Mouse (Mus musculus) MEL (cell line): Measurements from ENCODE around the gene Hcn3. TPM values are rescaled to one million over a fixed set of nuclear protein-coding genes. Genes with fewer than 3 reads are reported as not detected.

ENCODE experiments used
- DNase-seq: peaks from one replicate; pipeline ENCODE4 v3.0.0; 2011; ENCODE audit warnings: low read depth, low spot score
- H3K27ac ChIP-seq: 2 replicates; pipeline ENCODE4 v1.5.1; 2012; ENCODE audit warnings: low read depth, mild to moderate bottlenecking, control low read depth, low read length, moderate library complexity; ENCODE audit not compliant: control insufficient read depth
- H3K27me3 ChIP-seq, 2 experiments: fragments of 150-350 bp in 1 of 2; sonication (generic) in 1 of 2; 2 replicates each; pipeline ENCODE4 v1.6.1; 2012; ENCODE audit warnings: low read length in 2 of 2, mild to moderate bottlenecking in 2 of 2, improper control_type of control experiment in 1 of 2, moderate library complexity in 1 of 2; ENCODE audit not compliant: insufficient read depth in 2 of 2, control insufficient read depth in 1 of 2
- H3K36me3 ChIP-seq, 2 experiments: 2 replicates each; pipeline ENCODE4 v1.6.1; 2012 to 2014; ENCODE audit warnings: low read length in 2 of 2, improper control_type of control experiment in 1 of 2, inconsistent platforms in 1 of 2, mild to moderate bottlenecking in 1 of 2; ENCODE audit not compliant: insufficient read depth in 2 of 2, control insufficient read depth in 1 of 2
- H3K4me1 ChIP-seq, 2 experiments: fragments of 150-350 bp in 1 of 2; sonication (generic) in 1 of 2; 2 replicates each; pipeline ENCODE4 v1.6.1; 2012; ENCODE audit warnings: low read length in 2 of 2, improper control_type of control experiment in 1 of 2, mild to moderate bottlenecking in 1 of 2; ENCODE audit not compliant: insufficient read depth in 2 of 2, control insufficient read depth in 1 of 2
- H3K4me3 ChIP-seq, 2 experiments: fragments of 150-350 bp in 1 of 2; sonication (generic) in 1 of 2; 2 replicates each; pipeline ENCODE4 v1.5.1; 2012; ENCODE audit warnings: low read depth in 2 of 2, low read length in 2 of 2, mild to moderate bottlenecking in 2 of 2, moderate library complexity in 2 of 2, control low read depth in 1 of 2, improper control_type of control experiment in 1 of 2; ENCODE audit not compliant: control insufficient read depth in 1 of 2, insufficient read depth in 1 of 2
- H3K79me2 ChIP-seq: 2 replicates; pipeline ENCODE4 v1.6.1; 2012; ENCODE audit warnings: mild to moderate bottlenecking, low read length, moderate library complexity; ENCODE audit not compliant: control insufficient read depth, poor library complexity, insufficient read depth
- H3K9ac ChIP-seq: 2 replicates; pipeline ENCODE4 v1.6.1; 2012; ENCODE audit warnings: low read depth, mild to moderate bottlenecking, control low read depth, low read length, moderate library complexity; ENCODE audit not compliant: control insufficient read depth, poor library complexity, severe bottlenecking
- H3K9me3 ChIP-seq: fragments of 150-350 bp; sonication (generic); replicated peaks from 2 replicates; pipeline ENCODE4 v1.6.1; 2012; ENCODE audit warnings: mild to moderate bottlenecking, low read length, improper control_type of control experiment, moderate library complexity; ENCODE audit not compliant: insufficient read depth
- CHD1 ChIP-seq: IDR thresholded peaks from 2 replicates; pipeline ENCODE4 v1.6.1; 2012; ENCODE audit warnings: low read depth, mild to moderate bottlenecking, inconsistent platforms, low read length, improper control_type of control experiment
- CHD2 ChIP-seq: IDR thresholded peaks from 2 replicates; pipeline ENCODE4 v1.6.1; 2011; ENCODE audit warnings: low read length, improper control_type of control experiment
- E2F4 ChIP-seq: IDR thresholded peaks from 2 replicates; pipeline ENCODE4 v1.6.1; 2011; ENCODE audit warnings: low read depth, low read length, improper control_type of control experiment, borderline replicate concordance
- ELF1 ChIP-seq: IDR thresholded peaks from 2 replicates; pipeline ENCODE4 v1.6.1; 2014; ENCODE audit warnings: low read depth, mild to moderate bottlenecking, inconsistent platforms, low read length, improper control_type of control experiment, moderate library complexity
- EP300 ChIP-seq, 2 experiments: IDR thresholded peaks; 2 replicates each; pipeline ENCODE4 v1.6.1; 2011; ENCODE audit warnings: improper control_type of control experiment in 2 of 2, low read length in 2 of 2, low read depth in 1 of 2, mild to moderate bottlenecking in 1 of 2
- GABPA ChIP-seq: IDR thresholded peaks from 2 replicates; pipeline ENCODE4 v1.6.1; 2012; ENCODE audit warnings: low read depth, mild to moderate bottlenecking, inconsistent platforms, low read length, improper control_type of control experiment, moderate library complexity
- JUND ChIP-seq: IDR thresholded peaks from 2 replicates; pipeline ENCODE4 v1.6.1; 2011; ENCODE audit warnings: low read depth, mild to moderate bottlenecking, improper control_type of control experiment, low read length
- MAX ChIP-seq: IDR thresholded peaks from 2 replicates; pipeline ENCODE4 v1.6.1; 2011; ENCODE audit warnings: low read length, improper control_type of control experiment
- MYB ChIP-seq: IDR thresholded peaks from 2 replicates; pipeline ENCODE4 v1.6.1; 2011; ENCODE audit warnings: mild to moderate bottlenecking, low read depth, low read length, improper control_type of control experiment
- MYC ChIP-seq: IDR thresholded peaks from 2 replicates; pipeline ENCODE4 v1.6.1; 2011; ENCODE audit warnings: low read depth, mild to moderate bottlenecking, low read length, improper control_type of control experiment, moderate library complexity
- NELFE ChIP-seq: IDR thresholded peaks from 2 replicates; pipeline ENCODE4 v1.6.1; 2011; ENCODE audit warnings: low read depth, low read length, improper control_type of control experiment
- POLR2A ChIP-seq, 2 experiments: IDR thresholded peaks; 2 replicates each; pipeline ENCODE4 v1.6.1; 2011 to 2012; ENCODE audit warnings: low read length in 2 of 2, mild to moderate bottlenecking in 2 of 2, control low read depth in 1 of 2, improper control_type of control experiment in 1 of 2, low read depth in 1 of 2, moderate library complexity in 1 of 2; ENCODE audit not compliant: control insufficient read depth in 1 of 2, insufficient read depth in 1 of 2, poor library complexity in 1 of 2
- SIN3A ChIP-seq: IDR thresholded peaks from 2 replicates; pipeline ENCODE4 v1.6.1; 2012; ENCODE audit warnings: low read length, improper control_type of control experiment, inconsistent platforms
- SMC3 ChIP-seq: IDR thresholded peaks from 2 replicates; pipeline ENCODE4 v1.6.1; 2011; ENCODE audit warnings: low read depth, low read length, improper control_type of control experiment
- TAL1 ChIP-seq: IDR thresholded peaks from 2 replicates; pipeline ENCODE4 v1.6.1; 2012; ENCODE audit warnings: mild to moderate bottlenecking, inconsistent platforms, low read length, moderate library complexity, mixed read lengths
- USF1 ChIP-seq: IDR thresholded peaks from 2 replicates; pipeline ENCODE4 v1.6.1; 2014; ENCODE audit warnings: low read depth, mild to moderate bottlenecking, inconsistent platforms, low read length, improper control_type of control experiment, moderate library complexity
- ZC3H11A ChIP-seq: IDR thresholded peaks from 2 replicates; pipeline ENCODE4 v1.6.1; 2012; ENCODE audit warnings: low read depth, mild to moderate bottlenecking, inconsistent platforms, low read length, improper control_type of control experiment
- ZKSCAN1 ChIP-seq: IDR thresholded peaks from 2 replicates; pipeline ENCODE4 v1.6.1; 2012; ENCODE audit warnings: low read depth, mild to moderate bottlenecking, inconsistent platforms, low read length, improper control_type of control experiment, moderate library complexity
- ZMIZ1 ChIP-seq: IDR thresholded peaks from 2 replicates; pipeline ENCODE4 v1.6.1; 2012; ENCODE audit warnings: low read depth, mild to moderate bottlenecking, inconsistent platforms, low read length, improper control_type of control experiment, moderate library complexity
- polyA plus RNA-seq, 2 experiments: library from polyadenylated mRNA; stranded (reverse) in 1 of 2; unstranded in 1 of 2; fragments of >175 nt in 1 of 2; fragments of >200 nt in 1 of 2; gene quantifications; 2 replicates each; pipeline versions ENCODE4 v1.2.1 to v1.2.4; 2012; ENCODE audit warnings: low replicate concordance in 2 of 2, low read depth in 1 of 2; ENCODE audit not compliant: insufficient read length in 2 of 2, insufficient read depth in 1 of 2, missing spikeins in 1 of 2
- total RNA-seq: library from RNA; depleted of rRNA; stranded (reverse); fragments of 300-350 nt; gene quantifications from 2 replicates; pipeline ENCODE4 v1.2.3, GENCODE M21; 2012

The Hcn3 gene
- total and polyA plus RNA-seq, 3 experiments, result 4.0 to 7.4 TPM; not detected in 1

- TF ChIP-seq MYB (peak; percentile 55; the same call in 1 of the 2 replicates), ZKSCAN1 (no peak), TAL1 (peak; percentile 20; the same call in 1 of the 2 replicates), NELFE (0 out of 2 replicates have a peak, but pooled peaks have one; percentile 20), ZC3H11A (no peak), JUND (0 out of 2 replicates have a peak, but pooled peaks have one; percentile 16), E2F4 (no peak), GABPA (no peak), SMC3 (no peak), POLR2A (IDR thresholded peaks at IDR 0.05; ENCODE audit: control insufficient read depth in 1 of 2, insufficient read depth in 1 of 2, low read depth in 1 of 2, low read length in 2 of 2, poor library complexity in 1 of 2) (no peak), CHD1 (no peak), MAX (peak; percentile 61; the same call in 1 of the 2 replicates), EP300 (IDR thresholded peaks at IDR 0.05; ENCODE audit: low read depth in 1 of 2, low read length in 2 of 2) (peak; percentile 68 to 73), SIN3A (peak; percentile 43; the same call in 1 of the 2 replicates), USF1 (0 out of 2 replicates have a peak, but pooled peaks have one; percentile 26), MYC (peak; percentile 74; the same call in 1 of the 2 replicates), ELF1 (peak; percentile 72)
- TF ChIP-seq, all 39 proteins: peak for 17
These were observed 27.9 kb upstream of the Hcn3 start (continued) for GRCm38 (mm10) chr3:89187690-89188477.

DNA sequence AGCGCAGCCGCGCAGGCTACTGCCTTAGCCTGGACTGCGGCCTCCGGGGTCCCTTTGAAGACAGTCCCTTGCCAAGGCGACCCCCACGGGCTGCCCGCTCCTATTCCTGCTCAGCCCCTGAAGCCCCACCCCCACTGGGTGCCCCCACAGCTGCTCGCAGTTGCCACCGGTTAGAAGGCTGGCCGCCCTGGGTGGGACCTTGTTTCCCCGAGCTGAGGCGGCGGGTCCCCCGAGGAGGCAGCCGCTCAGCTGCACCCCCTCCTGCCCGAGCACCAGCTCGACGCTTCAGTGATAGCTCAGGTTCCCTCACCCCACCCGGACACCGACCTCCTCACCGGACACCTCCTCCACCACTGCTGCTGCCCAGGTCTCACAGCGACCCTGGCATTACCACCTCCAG lies 27.2 kb upstream of the Hcn3 start:
- Histone ChIP-seq H3K27me3 (no peaks in the 10 kb centered on the region), H3K9me3 (no peaks in the 10 kb centered on the region), H3K36me3 (peaks cover 0 to 64% of the 10 kb centered on the region in 2 experiments; a peak in 2 of 4 replicates), H3K4me1 (peaks cover 41 to 81% of the 10 kb centered on the region in 2 experiments), H3K27ac (peak overlapping the region; percentile 63), H3K9ac (peak overlapping the region; percentile 19), H3K4me3 (no peak overlapping the region), H3K79me2 (no peaks in the 10 kb centered on the region; the same call in 1 of the 2 replicates)
- TF ChIP-seq POLR2A (IDR thresholded peaks at IDR 0.05; ENCODE audit: control insufficient read depth in 1 of 2, insufficient read depth in 1 of 2, low read depth in 1 of 2, low read length in 2 of 2, poor library complexity in 1 of 2) (0 out of 4 replicates have a peak, but pooled peaks of 1 of the 2 experiments have one; percentile 32), CHD2 (no peak), E2F4 (no peak), ZMIZ1 (no peak)
- DNase-seq, result no peak
